Mouse (Mus musculus): ENCODE results near the gene Kcnk15.

The Kcnk15 gene

DNA sequence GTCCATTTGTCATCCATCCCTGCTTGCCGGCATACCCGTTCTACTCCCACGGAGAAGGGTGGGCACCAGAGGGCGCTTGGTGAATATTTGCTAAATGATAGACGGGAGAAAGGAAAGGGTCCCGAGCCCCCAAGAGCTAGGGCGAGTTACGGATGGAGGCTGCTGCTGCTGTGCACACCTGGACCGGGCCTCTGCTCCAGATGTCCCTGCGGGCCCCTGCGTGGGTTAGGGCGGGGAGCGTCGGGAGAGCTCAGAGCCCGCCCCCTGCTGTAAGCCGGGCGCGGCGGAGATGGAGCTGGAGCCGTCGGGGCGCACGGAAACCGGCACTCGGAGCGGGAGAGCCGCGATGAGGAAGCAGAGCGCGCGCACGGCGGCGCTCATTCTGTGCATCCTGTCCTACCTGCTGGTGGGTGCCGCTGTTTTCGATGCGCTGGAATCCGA is at the start of gene Kcnk15:
Kcnk15 (plus strand) TSS at position 191 of the 441 bp plus-strand sequence.
- no peak for DNase-seq (ENCODE audit: low spot score in 2 of 2)

DNA sequence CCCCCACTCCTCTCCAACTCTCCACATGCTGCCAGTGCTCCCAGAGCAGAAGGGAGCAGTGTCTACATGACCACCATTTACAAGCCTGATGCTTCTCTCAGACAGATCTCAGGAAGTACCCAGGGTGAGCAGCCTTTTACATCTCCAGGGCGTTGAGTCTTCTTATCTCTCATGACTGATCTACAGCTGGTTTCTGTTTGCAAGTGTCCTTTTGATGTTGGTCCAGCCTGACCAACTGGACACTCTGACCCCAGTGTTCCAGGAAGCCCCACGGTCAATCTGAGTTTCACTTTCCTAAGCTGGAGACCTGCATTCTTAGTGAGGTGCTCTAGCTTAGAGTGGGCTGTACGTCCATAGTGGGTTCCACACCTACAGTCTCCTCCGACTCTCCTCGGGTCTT is 49.6 kb upstream of the Kcnk15 start:
- no peak for DNase-seq (ENCODE audit: low spot score in 2 of 2)

GRCm38 (mm10) chr2:163809166-163809565 is 44.3 kb upstream of the Kcnk15 start:
- no peak for DNase-seq (ENCODE audit: low spot score in 2 of 2)

DNA sequence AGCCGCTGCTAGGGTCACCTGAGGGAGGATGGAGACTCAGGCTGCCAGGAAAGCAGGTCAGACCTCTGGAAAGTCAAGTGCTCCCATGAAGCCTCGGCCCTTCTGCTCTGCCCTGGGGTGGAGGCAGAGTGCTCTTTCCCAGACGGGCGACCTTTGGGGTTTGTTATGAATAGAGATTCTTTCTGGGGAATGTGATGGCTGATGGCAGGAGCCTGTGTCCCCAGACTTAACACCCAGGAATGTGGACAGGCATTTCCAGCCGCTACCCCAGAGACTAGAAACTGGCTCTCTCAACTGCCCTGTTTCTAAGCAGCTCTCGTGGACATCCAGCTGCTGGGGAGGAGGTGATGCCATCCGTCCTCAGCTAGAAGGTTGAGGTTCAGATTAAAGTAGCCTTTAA is 43.7 kb upstream of the Kcnk15 start:
- no peak for DNase-seq (ENCODE audit: low spot score in 2 of 2)

DNA sequence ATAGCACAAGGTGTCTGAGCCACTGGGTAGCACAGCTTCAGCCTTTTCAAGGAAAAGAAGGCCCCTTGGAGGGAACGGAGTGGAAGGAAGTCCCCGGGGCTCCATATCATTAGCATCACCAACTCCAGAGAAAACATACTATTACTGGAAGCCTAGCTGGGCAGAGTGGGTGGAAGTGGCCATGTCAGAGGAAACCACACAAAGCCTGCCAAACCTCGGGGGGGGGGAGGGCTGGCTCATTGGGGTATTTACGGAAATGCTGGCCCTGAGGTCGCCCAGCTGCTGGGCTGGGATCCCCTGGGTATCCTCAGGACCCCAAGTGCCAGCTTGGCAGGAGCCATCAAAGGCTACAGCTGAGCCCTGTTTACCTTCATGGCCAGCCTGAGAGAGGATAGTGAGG is 40.4 kb upstream of the Kcnk15 start:
- DNase-seq (ENCODE audit: low spot score in 2 of 2) = no peak

DNA sequence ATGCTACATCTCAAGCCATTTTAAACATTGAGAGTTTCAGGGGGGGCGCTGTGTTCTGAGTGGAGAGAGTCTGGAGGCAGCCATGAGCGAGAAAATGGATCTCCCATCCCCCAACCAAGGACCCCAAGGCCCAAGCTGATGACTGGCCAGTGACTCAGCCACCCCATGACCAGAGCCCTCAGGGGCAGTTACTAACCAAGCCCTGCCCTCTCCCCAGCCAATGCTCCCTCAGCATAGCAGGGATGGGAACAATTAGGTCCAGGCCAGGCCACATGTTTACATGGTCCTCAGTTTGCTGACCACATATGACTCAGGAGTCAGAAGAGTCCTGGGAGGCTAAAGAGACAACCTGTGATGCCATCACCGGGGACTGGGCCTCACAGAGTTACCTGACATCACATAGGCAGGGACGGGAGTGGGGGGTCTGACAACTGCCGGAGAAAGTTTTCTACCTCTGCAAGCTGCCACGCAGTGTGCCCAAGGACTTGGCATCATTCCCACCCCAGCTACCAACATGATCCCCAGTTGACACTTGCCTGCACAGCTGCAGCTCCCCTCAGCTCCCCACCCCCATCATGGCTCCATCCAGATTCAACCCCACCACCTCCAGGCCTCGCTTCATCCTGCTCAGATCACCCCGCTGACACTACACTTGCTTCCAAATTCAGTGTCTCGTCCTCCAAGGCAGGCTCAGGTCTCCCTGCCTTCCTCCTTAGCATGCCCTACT is 38.5 kb upstream of the Kcnk15 start:
- no peak for DNase-seq (ENCODE audit: low spot score in 2 of 2)

- no peak for DNase-seq (ENCODE audit: low spot score in 2 of 2)
Observed at GRCm38 (mm10) chr2:163820607-163821006, 32.8 kb upstream of the Kcnk15 start, which contains the start of gene Ccn5. Ccn5 (plus strand) TSS chr2:163820861.

DNA sequence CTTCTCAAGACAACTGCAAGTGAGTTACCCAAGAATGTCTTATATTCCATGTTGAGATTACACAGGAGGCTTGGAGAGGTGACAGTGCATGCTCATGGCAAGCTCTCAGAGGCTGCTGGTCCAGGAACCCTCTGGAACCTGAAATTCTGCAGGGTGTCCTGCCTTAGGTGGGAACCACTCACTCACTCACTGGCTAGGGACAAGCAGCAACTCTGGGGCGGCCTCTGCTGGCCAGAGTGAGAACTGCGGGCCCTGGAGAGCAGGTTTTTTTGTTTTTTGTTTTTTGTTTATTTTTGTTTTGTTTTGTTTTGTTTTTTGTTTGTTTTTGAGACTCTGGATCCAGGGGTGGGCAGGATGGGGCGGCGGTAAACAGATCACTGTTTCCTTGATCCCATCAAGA is 30.2 kb upstream of the Kcnk15 start:
- peak; percentile 40 to 45 for DNase-seq (ENCODE audit: low spot score in 2 of 2)

DNA sequence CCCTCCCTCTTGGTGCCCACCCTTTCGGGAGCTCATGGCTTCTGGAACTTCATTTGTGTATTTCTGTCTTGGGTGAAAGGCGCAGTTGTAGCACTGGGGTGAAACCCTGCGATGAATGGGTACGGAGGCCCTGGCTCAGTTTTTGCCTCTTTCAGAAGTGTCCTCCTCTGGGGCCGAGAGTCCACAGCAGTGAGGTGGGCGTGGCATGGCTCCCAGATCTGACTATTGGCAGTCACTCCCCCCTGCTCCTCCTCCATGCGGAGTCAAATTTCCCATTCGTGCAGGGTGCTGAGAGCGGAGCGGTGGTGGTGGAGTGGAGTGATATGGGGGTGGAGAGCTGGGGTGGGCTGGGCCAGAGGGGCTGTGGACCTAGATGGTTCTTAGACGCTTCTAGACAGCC is 29.7 kb upstream of the Kcnk15 start:
- DNase-seq (ENCODE audit: low spot score in 2 of 2) = no peak

DNA sequence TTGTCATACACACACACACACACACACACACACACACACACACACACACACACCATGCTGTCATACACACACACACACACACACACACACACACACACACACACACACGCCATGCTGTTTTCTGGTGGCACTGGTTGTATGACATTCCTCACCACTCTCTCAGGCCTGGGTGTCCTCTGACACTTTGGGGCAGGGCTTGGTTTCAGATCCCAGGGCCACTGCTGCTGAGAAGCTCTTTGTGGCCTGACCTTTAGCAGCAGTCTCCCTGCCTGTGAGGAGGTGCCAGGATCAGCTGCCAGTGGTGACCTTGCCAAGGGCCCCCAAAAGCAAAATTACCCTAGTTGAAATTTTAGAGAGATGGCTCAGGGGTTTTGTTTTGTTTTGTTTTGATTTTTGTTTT is 27.6 kb upstream of the Kcnk15 start:
- DNase-seq (ENCODE audit: low spot score in 2 of 2) = no peak

- DNase-seq (ENCODE audit: low spot score in 2 of 2) = no peak
Observed at GRCm38 (mm10) chr2:163826494-163826893, 27.0 kb upstream of the Kcnk15 start.

- no peak for DNase-seq (ENCODE audit: low spot score in 2 of 2)
Observed at GRCm38 (mm10) chr2:163831163-163831562, 22.3 kb upstream of the Kcnk15 start.

- DNase-seq (ENCODE audit: low spot score in 2 of 2) = peak; percentile 80 to 87
Observed at GRCm38 (mm10) chr2:163838043-163838442, 15.4 kb upstream of the Kcnk15 start.

DNA sequence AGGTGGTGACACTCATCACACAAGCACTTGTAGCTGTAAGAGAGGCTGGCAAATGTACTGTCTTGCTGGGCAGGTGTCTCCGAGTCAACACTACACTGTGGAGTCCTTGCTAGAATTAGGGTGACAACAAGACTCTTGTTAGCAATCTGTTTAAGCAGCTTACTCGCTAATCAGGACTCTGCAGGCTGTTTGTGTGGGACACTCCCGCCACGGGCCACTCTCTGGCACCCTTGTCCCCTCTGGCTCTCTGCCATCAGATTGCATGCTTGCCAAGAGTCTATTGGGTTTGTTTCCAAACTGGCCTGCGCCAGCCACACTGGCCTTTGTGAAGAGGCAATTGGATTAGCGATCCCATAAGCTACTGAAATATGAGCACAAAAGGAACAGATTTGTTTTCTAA is 13.9 kb upstream of the Kcnk15 start:
- peak in 1 of 2 experiments; percentile 26 for DNase-seq (ENCODE audit: low spot score in 2 of 2)

GRCm38 (mm10) chr2:163842043-163842442 is 11.4 kb upstream of the Kcnk15 start:
- no peak for DNase-seq (ENCODE audit: low spot score in 2 of 2)

DNA sequence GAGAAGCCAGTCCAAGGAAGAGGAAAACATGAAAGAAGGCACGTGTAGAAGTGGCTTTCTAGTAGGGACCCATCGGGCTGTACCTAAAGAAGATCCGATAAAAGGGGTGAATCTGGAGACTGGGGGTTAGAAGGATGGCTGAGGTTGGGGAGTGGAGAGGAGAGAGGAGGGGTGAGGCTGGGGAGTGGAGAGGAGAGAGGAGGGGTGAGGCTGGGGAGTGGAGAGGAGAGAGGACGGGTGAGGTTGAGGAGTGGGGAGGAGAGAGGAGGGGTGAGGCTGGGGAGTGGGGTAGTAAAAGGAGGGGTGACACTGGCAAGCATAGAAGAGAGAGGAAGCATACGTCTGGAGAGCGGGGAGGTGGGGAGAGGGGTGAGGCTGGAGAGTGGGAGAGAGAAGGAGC is 3.8 kb downstream of the Kcnk15 start:
- DNase-seq (ENCODE audit: low spot score in 2 of 2) = no peak

DNA sequence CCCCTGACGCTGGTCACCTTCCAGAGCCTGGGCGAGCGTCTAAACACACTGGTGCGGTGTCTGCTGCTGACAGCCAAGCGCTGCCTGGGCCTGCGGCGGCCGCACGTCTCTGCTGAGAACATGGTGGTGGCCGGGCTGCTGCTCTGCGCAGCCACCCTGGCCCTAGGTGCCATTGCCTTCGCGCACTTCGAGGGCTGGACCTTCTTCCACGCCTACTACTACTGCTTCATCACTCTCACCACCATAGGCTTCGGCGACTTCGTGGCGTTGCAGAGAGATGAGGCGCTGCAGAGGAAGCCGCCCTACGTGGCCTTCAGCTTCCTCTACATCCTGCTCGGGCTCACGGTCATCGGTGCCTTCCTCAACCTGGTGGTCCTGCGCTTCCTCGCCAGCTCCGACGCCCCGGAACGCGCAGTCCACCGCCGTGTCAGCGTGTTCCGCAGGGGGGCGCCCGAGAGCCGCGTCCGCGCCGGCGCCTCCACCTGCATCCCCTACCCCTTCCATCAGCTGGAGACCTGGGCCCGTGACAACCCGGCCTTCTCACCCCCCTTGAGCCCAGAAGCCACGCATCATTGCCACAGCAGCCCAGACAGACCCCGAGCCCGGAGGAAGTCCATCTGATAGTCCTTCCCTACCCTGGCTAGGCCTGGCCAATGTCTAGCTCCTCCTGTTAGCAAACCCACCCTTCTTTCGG is 5.0 kb downstream of the Kcnk15 start:
- DNase-seq (ENCODE audit: low spot score in 2 of 2) = peak; percentile 63 to 65

DNA sequence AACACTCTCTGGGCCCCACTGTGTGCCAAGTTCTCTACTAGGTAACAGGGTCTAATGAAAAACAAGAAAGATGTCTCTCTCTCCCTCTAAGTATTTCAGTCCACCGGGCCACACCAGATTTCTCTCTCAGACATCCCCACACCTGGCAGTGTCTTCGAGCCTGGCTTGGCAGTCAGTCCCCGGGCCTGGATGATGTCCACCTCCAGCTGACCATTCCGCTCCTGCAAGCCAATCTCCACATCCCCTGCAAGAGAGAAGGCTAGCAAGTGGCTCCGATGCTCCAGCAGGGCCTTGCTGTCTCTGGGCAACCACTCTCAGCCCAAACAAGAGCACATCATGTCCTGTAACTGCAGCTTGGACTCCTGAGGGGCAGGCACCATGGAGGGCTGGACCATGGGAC is 11.9 kb downstream of the Kcnk15 start:
- DNase-seq (ENCODE audit: low spot score in 2 of 2) = no peak

DNA sequence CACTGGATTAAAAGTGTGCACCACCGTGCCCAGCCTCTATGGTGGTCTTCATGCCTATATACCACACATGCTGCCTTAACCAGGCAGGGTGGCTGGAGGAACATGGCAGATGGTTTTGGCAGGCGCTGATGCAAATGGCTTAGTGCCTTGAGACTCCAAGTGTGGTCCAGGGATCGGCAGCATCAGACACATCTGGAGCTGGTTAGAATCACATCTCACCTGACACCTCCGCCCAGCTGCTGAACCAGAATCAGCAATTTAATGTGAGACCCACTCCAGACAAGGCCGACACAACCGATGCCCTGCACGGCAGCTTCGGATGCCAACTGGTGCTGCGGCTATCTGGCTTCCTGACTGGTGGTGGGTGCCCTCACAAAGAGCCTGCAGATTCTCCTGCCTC is 12.6 kb downstream of the Kcnk15 start:
- no peak for DNase-seq (ENCODE audit: low spot score in 2 of 2)

- no peak for DNase-seq (ENCODE audit: low spot score in 2 of 2)
Observed at GRCm38 (mm10) chr2:163869783-163870182, 16.3 kb downstream of the Kcnk15 start.

GRCm38 (mm10) chr2:163871266-163871665 is 17.8 kb downstream of the Kcnk15 start:
- DNase-seq (ENCODE audit: low spot score in 2 of 2) = no peak

- no peak for DNase-seq (ENCODE audit: low spot score in 2 of 2)
Observed at GRCm38 (mm10) chr2:163871906-163872305, 18.5 kb downstream of the Kcnk15 start.

DNA sequence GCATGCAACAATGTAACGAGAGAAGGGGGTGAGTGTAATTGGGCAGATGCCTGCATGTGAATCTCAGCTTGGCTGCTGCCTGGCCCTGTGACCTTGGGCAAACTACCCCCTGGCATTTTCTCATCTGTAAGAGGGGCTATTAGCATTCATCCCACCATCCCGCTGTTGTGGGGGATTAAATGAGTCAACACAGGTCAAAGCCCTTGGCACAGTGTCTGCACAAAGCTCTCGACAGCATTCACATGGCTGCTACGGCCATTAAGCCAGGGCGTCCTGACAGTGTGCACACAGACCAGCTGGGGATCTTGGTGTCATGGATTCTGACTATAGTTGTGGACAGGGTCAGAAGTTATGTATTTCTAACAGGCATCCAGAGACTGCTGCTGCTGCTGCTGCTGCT is 21.4 kb downstream of the Kcnk15 start:
- no peak for DNase-seq (ENCODE audit: low spot score in 2 of 2)

Data from frontal cortex, postnatal 36 days (tissue).